Mouse (Mus musculus) CH12.LX (cell line): Measurements from ENCODE around the gene Nos1. TPM values are rescaled to one million over a fixed set of nuclear protein-coding genes. Genes with fewer than 3 reads are reported as not detected.

ENCODE experiments used
- DNase-seq: peaks from one replicate; pipeline ENCODE4 v3.0.0-alpha.2; 2013; ENCODE audit errors: extremely low read depth
- H3K27ac ChIP-seq: 2 replicates; pipeline ENCODE4 v1.5.1; 2012; ENCODE audit warnings: low read depth, mild to moderate bottlenecking, control low read depth, moderate library complexity; ENCODE audit not compliant: insufficient read depth
- H3K27me3 ChIP-seq: replicated peaks from 2 replicates; pipeline ENCODE3; 2012; ENCODE audit warnings: inconsistent platforms
- H3K36me3 ChIP-seq, 2 experiments: replicated peaks in 1 of 2; 2 replicates each; pipeline versions ENCODE3 to v1.6.1; 2012; ENCODE audit warnings: inconsistent platforms in 1 of 2, low read length in 1 of 2, mild to moderate bottlenecking in 1 of 2, mixed read lengths in 1 of 2, moderate library complexity in 1 of 2; ENCODE audit not compliant: control insufficient read depth in 1 of 2, insufficient read depth in 1 of 2
- H3K4me1 ChIP-seq, 2 experiments: 2 replicates each; pipeline ENCODE4 v1.6.1; 2012; ENCODE audit warnings: inconsistent platforms in 1 of 2, moderate library complexity in 1 of 2; ENCODE audit not compliant: insufficient read depth in 2 of 2, control insufficient read depth in 1 of 2
- H3K4me2 ChIP-seq: 2 replicates; pipeline ENCODE4 v1.6.1; 2012; ENCODE audit warnings: low read depth, mild to moderate bottlenecking, control low read depth; ENCODE audit not compliant: poor library complexity, insufficient read depth, severe bottlenecking
- H3K4me3 ChIP-seq, 3 experiments: fragments of 150-350 bp in 1 of 3; sonication (generic) in 1 of 3; replicated peaks in 1 of 3; 2 replicates each; pipeline versions ENCODE3 to v1.5.1; 2011 to 2012; ENCODE audit warnings: low read depth in 2 of 3, low read length in 2 of 3, mild to moderate bottlenecking in 2 of 3, moderate library complexity in 2 of 3, control low read depth in 1 of 3, improper control_type of control experiment in 1 of 3, inconsistent platforms in 1 of 3, mixed read lengths in 1 of 3; ENCODE audit not compliant: poor library complexity in 1 of 3
- H3K79me2 ChIP-seq: replicated peaks from 2 replicates; pipeline ENCODE4 v1.6.1; 2012; ENCODE audit warnings: mild to moderate bottlenecking, moderate library complexity; ENCODE audit not compliant: control insufficient read depth, poor library complexity, insufficient read depth, severe bottlenecking; ENCODE audit errors: extremely low read depth
- H3K9ac ChIP-seq: 2 replicates; pipeline ENCODE4 v1.6.1; 2012; ENCODE audit warnings: low read depth, mild to moderate bottlenecking, control low read depth, moderate library complexity; ENCODE audit not compliant: insufficient read depth
- H3K9me3 ChIP-seq: replicated peaks from 2 replicates; pipeline ENCODE3; 2012; ENCODE audit warnings: low read length, inconsistent platforms, mixed read lengths
- BHLHE40 ChIP-seq: IDR thresholded peaks from 2 replicates; pipeline ENCODE4 v1.6.1; 2011; ENCODE audit warnings: mild to moderate bottlenecking, low read depth, low read length, improper control_type of control experiment
- CHD2 ChIP-seq: IDR thresholded peaks from 2 replicates; pipeline ENCODE4 v1.6.1; 2011; ENCODE audit warnings: low read length, improper control_type of control experiment
- E2F4 ChIP-seq: IDR thresholded peaks from 2 replicates; pipeline ENCODE4 v1.6.1; 2011; ENCODE audit warnings: low read depth, low read length, improper control_type of control experiment; ENCODE audit not compliant: insufficient replicate concordance
- ETS1 ChIP-seq: conservative IDR thresholded peaks from 2 replicates; pipeline ENCODE4 v1.6.1; 2012; ENCODE audit warnings: low read depth, mild to moderate bottlenecking, inconsistent platforms, low read length, improper control_type of control experiment, moderate library complexity
- IRF4 ChIP-seq: IDR thresholded peaks from 2 replicates; pipeline ENCODE4 v1.6.1; 2014; ENCODE audit warnings: low read depth, mild to moderate bottlenecking, inconsistent platforms, low read length, improper control_type of control experiment
- KAT2A ChIP-seq: IDR thresholded peaks from 2 replicates; pipeline ENCODE4 v1.6.1; 2012; ENCODE audit warnings: low read length, improper control_type of control experiment, inconsistent platforms; ENCODE audit not compliant: insufficient replicate concordance
- MAFK ChIP-seq: IDR thresholded peaks from 2 replicates; pipeline ENCODE4 v1.6.1; 2011; ENCODE audit warnings: low read length, improper control_type of control experiment; ENCODE audit not compliant: insufficient replicate concordance
- MAZ ChIP-seq: IDR thresholded peaks from 2 replicates; pipeline ENCODE4 v1.6.1; 2012; ENCODE audit warnings: low read depth, mild to moderate bottlenecking, inconsistent platforms, low read length, improper control_type of control experiment, moderate library complexity
- MYC ChIP-seq: IDR thresholded peaks from 2 replicates; pipeline ENCODE4 v1.6.1; 2011; ENCODE audit warnings: low read depth, mild to moderate bottlenecking, improper control_type of control experiment, low read length
- NELFE ChIP-seq: IDR thresholded peaks from 2 replicates; pipeline ENCODE4 v1.6.1; 2011; ENCODE audit warnings: low read depth, low read length, improper control_type of control experiment
- NRF1 ChIP-seq: IDR thresholded peaks from 2 replicates; pipeline ENCODE4 v1.6.1; 2014; ENCODE audit warnings: low read depth, mild to moderate bottlenecking, inconsistent platforms, low read length, improper control_type of control experiment, moderate library complexity
- PAX5 ChIP-seq: IDR thresholded peaks from 2 replicates; pipeline ENCODE4 v1.6.1; 2012; ENCODE audit warnings: low read length, inconsistent platforms, mixed read lengths
- POLR2A ChIP-seq: IDR thresholded peaks from 2 replicates; pipeline ENCODE4 v1.6.1; 2011; ENCODE audit warnings: low read depth, mild to moderate bottlenecking, improper control_type of control experiment, low read length
- POLR2AphosphoS2 ChIP-seq: IDR thresholded peaks from 2 replicates; pipeline ENCODE4 v1.6.1; 2011; ENCODE audit warnings: low read depth, low read length, improper control_type of control experiment
- RAD21 ChIP-seq: IDR thresholded peaks from 2 replicates; pipeline ENCODE4 v1.6.1; 2011; ENCODE audit warnings: low read depth, mild to moderate bottlenecking, low read length, improper control_type of control experiment, moderate library complexity
- RCOR1 ChIP-seq: conservative IDR thresholded peaks from 2 replicates; pipeline ENCODE4 v1.6.1; 2012; ENCODE audit warnings: low read depth, mild to moderate bottlenecking, inconsistent platforms, low read length, improper control_type of control experiment
- SIN3A ChIP-seq: IDR thresholded peaks from 2 replicates; pipeline ENCODE4 v1.6.1; 2012; ENCODE audit warnings: low read length, improper control_type of control experiment, inconsistent platforms
- SMC3 ChIP-seq: IDR thresholded peaks from 2 replicates; pipeline ENCODE4 v1.6.1; 2011; ENCODE audit warnings: low read depth, low read length, improper control_type of control experiment
- TCF12 ChIP-seq: IDR thresholded peaks from 2 replicates; pipeline ENCODE4 v1.6.1; 2014; ENCODE audit warnings: low read depth, mild to moderate bottlenecking, inconsistent platforms, low read length, improper control_type of control experiment
- USF1 ChIP-seq: IDR thresholded peaks from 2 replicates; pipeline ENCODE4 v1.6.1; 2014; ENCODE audit warnings: low read depth, mild to moderate bottlenecking, inconsistent platforms, low read length, improper control_type of control experiment
- USF2 ChIP-seq: conservative IDR thresholded peaks from 2 replicates; pipeline ENCODE4 v1.6.1; 2011; ENCODE audit warnings: low read depth, low read length, improper control_type of control experiment
- ZC3H11A ChIP-seq: IDR thresholded peaks from 2 replicates; pipeline ENCODE4 v1.6.1; 2012; ENCODE audit warnings: low read depth, mild to moderate bottlenecking, inconsistent platforms, low read length, improper control_type of control experiment
- dilution Hi-C: fragments of 300-500 bp; cut with MboI; formaldehyde crosslinking; loops from 2 replicates; pipeline ENCODE4 v1.14.3; 2020; ENCODE audit warnings: low sequenced_read_pairs; ENCODE audit not compliant: extremely low pct_unique_long_range_greater_than_20kb, extremely low pct_ligation_motif_present
- in situ Hi-C: fragments of 300-500 bp; cut with MboI; formaldehyde crosslinking; loops from 3 replicates; pipeline ENCODE4 v1.14.3; 2019; ENCODE audit warnings: low sequenced_read_pairs, low pct_ligation_motif_present, low pct_unique_long_range_greater_than_20kb, mixed read lengths
- polyA plus RNA-seq: library from polyadenylated mRNA; unstranded; fragments of >175 nt; gene quantifications from 2 replicates; pipeline ENCODE4 v1.2.1, GENCODE M21; 2012; ENCODE audit warnings: low read depth; ENCODE audit not compliant: insufficient read length
- total RNA-seq, 2 experiments: library from RNA; depleted of rRNA; stranded (reverse); fragments of 300-350 nt in 1 of 2; fragments of >200 nt in 1 of 2; gene quantifications; 2 replicates each; pipeline ENCODE4 v1.2.3; 2012 to 2014

The Nos1 gene
- total RNA-seq (2012; rRNA removed) (4.6 and 5.6 TPM in 2 replicates), total RNA-seq (2014; rRNA removed) (1.8 and 2.4 TPM in 2 replicates), polyA plus RNA-seq (14.0 and 17.0 TPM in 2 replicates)

GRCm38 (mm10) chr5:117780681-117781080, at the start of gene Nos1:
Nos1 (plus strand) TSS chr5:117781032.
- in situ Hi-C loops (no loop called here), dilution Hi-C loops (no loop called here)
- no peak within 1 kb of the TSS for H3K27ac ChIP-seq
- no peaks in the 10 kb centered on the region for H3K36me3 ChIP-seq
- H3K4me2 ChIP-seq = no peak within 1 kb of the TSS
- H3K4me3 ChIP-seq = no peak within 1 kb of the TSS
- H3K27me3 ChIP-seq = no peaks in the 10 kb centered on the region
- H3K79me2 ChIP-seq = no peaks in the 10 kb centered on the region
- H3K9ac ChIP-seq = no peak within 1 kb of the TSS
- TF ChIP-seq MYC (no peak), E2F4 (no peak), IRF4 (no peak), POLR2A (no peak), RAD21 (no peak), NELFE (no peak), PAX5 (no peak), MAFK (no peak), NRF1 (no peak), KAT2A (no peak), MAZ (no peak), RCOR1 (no peak), SMC3 (no peak), CHD2 (no peak), USF2 (no peak)
- peaks cover 4% of the 10 kb centered on the region for H3K9me3 ChIP-seq
- DNase-seq = no peak
- H3K4me1 ChIP-seq = peaks cover 2 to 8% of the 10 kb centered on the region in 2 experiments; a peak in 3 of 4 replicates

- dilution Hi-C loops = no loop called here
- Histone ChIP-seq H3K9me3 (no peaks in the 10 kb centered on the region), H3K4me1 (0 out of 4 replicates have a peak, but pooled peaks cover 0 to 1% of the 10 kb centered on the region in 2 experiments), H3K27ac (no peak overlapping the region), H3K9ac (no peak overlapping the region), H3K79me2 (no peaks in the 10 kb centered on the region), H3K36me3 (no peaks in the 10 kb centered on the region), H3K4me3 (no peak overlapping the region), H3K4me2 (no peak overlapping the region), H3K27me3 (no peaks in the 10 kb centered on the region)
- in situ Hi-C loops = no loop called here
- no peak for DNase-seq
- no peak for TF ChIP-seq ZC3H11A
- TF ChIP-seq USF1 = no peak
- no peak for TF ChIP-seq BHLHE40
- TF ChIP-seq SIN3A = no peak
- no peak for TF ChIP-seq TCF12
- no peak for TF ChIP-seq ETS1
- TF ChIP-seq POLR2AphosphoS2 = no peak
- no peak for TF ChIP-seq POLR2A
These were observed 49.5 kb upstream of the Nos1 start for GRCm38 (mm10) chr5:117731311-117731710.
